Mouse (Mus musculus): Measurements from ENCODE around the gene Vmn1r195. TPM values are rescaled to one million over a fixed set of nuclear protein-coding genes. Genes with fewer than 3 reads are reported as not detected.

The Vmn1r195 gene
- not detected for polyA plus RNA-seq (2014; fragmentation: Illumina TruSeq; extraction: RNeasy Lipid Tissue Mini Kit (QIAGEN cat#74804); ENCODE audit: low read depth, low replicate concordance)

DNA sequence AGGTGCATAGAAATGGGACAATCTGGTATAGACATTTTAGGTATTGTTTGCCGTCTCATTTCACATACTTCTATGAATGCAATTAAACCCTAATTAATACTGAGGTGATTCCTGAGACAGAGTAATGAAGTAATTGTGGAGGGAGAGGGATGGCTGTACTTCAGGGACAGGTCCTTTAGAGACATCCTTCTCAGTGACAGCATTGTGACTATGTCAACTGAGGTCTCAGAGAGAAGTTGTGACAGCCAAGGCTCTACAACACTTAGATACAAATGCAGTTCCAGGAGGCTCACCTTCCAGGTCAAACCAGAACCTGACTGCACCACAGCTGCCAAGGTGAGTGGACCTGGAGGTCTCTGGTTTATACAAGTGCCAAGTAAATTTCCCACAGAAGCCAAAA lies at the start of gene Vmn1r195:
Gene Vmn1r195, plus strand, starts transcription at position 301 of the 400 bp plus-strand sequence.

DNA sequence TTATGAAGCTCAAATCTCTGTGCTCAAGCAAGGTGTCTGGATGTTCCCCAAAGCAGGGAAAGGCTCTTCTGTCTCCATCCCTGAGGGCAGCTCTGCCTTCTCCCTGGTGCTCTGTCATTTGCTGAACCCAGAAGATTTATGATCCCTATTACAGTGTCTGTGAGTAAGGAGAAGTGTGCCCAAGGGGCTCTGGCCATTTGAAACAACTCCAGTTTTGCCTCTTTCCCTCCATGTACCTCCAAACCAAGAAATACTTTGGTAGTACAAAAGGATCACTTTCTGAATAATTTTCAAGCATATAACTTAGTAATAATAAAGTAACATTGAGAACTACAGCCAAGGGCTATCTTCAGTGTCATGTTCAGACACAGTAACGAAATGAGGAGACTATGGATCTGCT lies 47.3 kb upstream of the Vmn1r195 start, which contains the start of gene Vmn1r193:
Gene Vmn1r193, minus strand, starts transcription at position 101 of the 400 bp plus-strand sequence.

DNA sequence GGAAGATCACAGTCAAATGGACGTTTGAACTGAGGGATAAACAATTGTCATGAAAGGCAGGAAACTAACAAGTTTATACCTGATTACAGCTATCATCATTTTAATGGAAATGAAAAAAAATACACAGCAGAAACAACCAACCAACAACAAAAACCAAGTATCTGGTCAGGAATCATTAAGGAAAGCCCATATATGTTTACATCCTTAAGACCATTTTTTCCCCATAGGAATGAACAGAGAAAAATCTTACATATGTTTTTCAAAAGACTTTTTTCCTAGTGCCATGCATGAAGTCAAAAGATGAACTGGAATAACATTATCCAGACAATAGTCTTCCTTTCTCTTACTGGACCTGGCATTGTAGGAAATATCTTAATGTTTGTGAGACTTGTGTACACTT lies 26.4 kb upstream of the Vmn1r195 start, which contains the start of gene Vmn1r194:
Gene Vmn1r194, plus strand, starts transcription at position 301 of the 400 bp plus-strand sequence.

DNA sequence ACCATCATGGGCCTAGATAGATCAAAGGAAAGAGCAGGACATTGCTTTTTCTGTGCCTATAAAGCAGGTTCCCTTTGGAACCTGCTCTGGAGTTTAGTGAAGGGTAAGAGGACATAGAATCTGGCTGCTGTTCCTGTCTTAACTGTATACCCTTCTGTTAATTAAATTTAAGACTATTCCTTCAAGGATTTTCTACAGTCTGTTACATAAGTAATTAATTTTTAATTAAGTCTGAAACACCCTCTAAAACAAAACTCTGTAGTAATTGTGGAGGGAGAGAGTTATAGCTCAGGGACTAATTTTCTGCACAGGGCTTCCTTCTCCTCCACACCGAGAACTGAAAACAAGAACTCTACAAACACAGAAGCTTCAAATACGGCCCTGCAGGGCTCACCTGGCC lies 19.3 kb downstream of the Vmn1r195 start, which contains the start of gene Vmn1r196:
Gene Vmn1r196, plus strand, starts transcription at position 301 of the 400 bp plus-strand sequence.

DNA sequence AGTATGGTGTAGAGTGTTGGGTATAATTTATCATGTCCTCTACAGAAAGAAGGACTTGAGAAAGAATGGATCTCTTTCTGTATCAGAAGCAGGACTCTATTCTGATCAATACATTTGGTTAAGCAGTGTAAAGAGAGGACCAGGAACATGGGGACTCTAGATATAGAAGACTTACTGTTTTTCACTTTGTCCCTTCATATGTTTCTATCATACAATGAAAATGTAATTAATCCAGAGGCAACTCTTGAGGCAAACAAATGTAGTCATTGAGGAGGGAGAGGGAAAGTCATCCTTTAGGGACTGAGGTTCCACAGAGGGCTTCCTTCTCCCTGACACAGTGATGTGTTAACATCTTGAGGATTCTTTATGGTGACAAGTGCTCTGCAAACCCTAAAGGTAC lies 54.0 kb downstream of the Vmn1r195 start, which contains the start of gene Vmn1r197:
Gene Vmn1r197, plus strand, starts transcription at position 301 of the 400 bp plus-strand sequence.

Other genes starting within 250 kb of the Vmn1r195 start
- gene Hist1h2ah, start 235.0 kb upstream of the Vmn1r195 start, polyA plus RNA-seq (2014; fragmentation: Illumina TruSeq; extraction: RNeasy Lipid Tissue Mini Kit (QIAGEN cat#74804); ENCODE audit: low read depth, low replicate concordance) = not detected
- not detected for gene Hist1h2bk, start 234.7 kb upstream of the Vmn1r195 start, polyA plus RNA-seq (2014; fragmentation: Illumina TruSeq; extraction: RNeasy Lipid Tissue Mini Kit (QIAGEN cat#74804); ENCODE audit: low read depth, low replicate concordance)
- 7.8 TPM for gene Hist1h4i, start 229.2 kb upstream of the Vmn1r195 start, polyA plus RNA-seq (2014; fragmentation: Illumina TruSeq; extraction: RNeasy Lipid Tissue Mini Kit (QIAGEN cat#74804); ENCODE audit: low read depth, low replicate concordance)
- not detected for gene Hist1h2ag, start 227.6 kb upstream of the Vmn1r195 start, polyA plus RNA-seq (2014; fragmentation: Illumina TruSeq; extraction: RNeasy Lipid Tissue Mini Kit (QIAGEN cat#74804); ENCODE audit: low read depth, low replicate concordance)
- gene Hist1h2bj, start 227.3 kb upstream of the Vmn1r195 start, polyA plus RNA-seq (2014; fragmentation: Illumina TruSeq; extraction: RNeasy Lipid Tissue Mini Kit (QIAGEN cat#74804); ENCODE audit: low read depth, low replicate concordance) = not detected
- not detected for gene Vmn1r188, start 186.1 kb upstream of the Vmn1r195 start, polyA plus RNA-seq (2014; fragmentation: Illumina TruSeq; extraction: RNeasy Lipid Tissue Mini Kit (QIAGEN cat#74804); ENCODE audit: low read depth, low replicate concordance)
- gene Vmn1r189, start 164.7 kb upstream of the Vmn1r195 start, polyA plus RNA-seq (2014; fragmentation: Illumina TruSeq; extraction: RNeasy Lipid Tissue Mini Kit (QIAGEN cat#74804); ENCODE audit: low read depth, low replicate concordance) = not detected
- gene Vmn1r191, start 86.6 kb upstream of the Vmn1r195 start, polyA plus RNA-seq (2014; fragmentation: Illumina TruSeq; extraction: RNeasy Lipid Tissue Mini Kit (QIAGEN cat#74804); ENCODE audit: low read depth, low replicate concordance) = not detected
- not detected for gene Vmn1r192, start 79.4 kb upstream of the Vmn1r195 start, polyA plus RNA-seq (2014; fragmentation: Illumina TruSeq; extraction: RNeasy Lipid Tissue Mini Kit (QIAGEN cat#74804); ENCODE audit: low read depth, low replicate concordance)
- gene Vmn1r193, start 47.4 kb upstream of the Vmn1r195 start, polyA plus RNA-seq (2014; fragmentation: Illumina TruSeq; extraction: RNeasy Lipid Tissue Mini Kit (QIAGEN cat#74804); ENCODE audit: low read depth, low replicate concordance) = not detected
- not detected for gene Vmn1r194, start 26.3 kb upstream of the Vmn1r195 start, polyA plus RNA-seq (2014; fragmentation: Illumina TruSeq; extraction: RNeasy Lipid Tissue Mini Kit (QIAGEN cat#74804); ENCODE audit: low read depth, low replicate concordance)
- gene Vmn1r196, start 19.4 kb downstream of the Vmn1r195 start, polyA plus RNA-seq (2014; fragmentation: Illumina TruSeq; extraction: RNeasy Lipid Tissue Mini Kit (QIAGEN cat#74804); ENCODE audit: low read depth, low replicate concordance) = not detected
- not detected for gene Vmn1r197, start 54.1 kb downstream of the Vmn1r195 start, polyA plus RNA-seq (2014; fragmentation: Illumina TruSeq; extraction: RNeasy Lipid Tissue Mini Kit (QIAGEN cat#74804); ENCODE audit: low read depth, low replicate concordance)
- not detected for gene Vmn1r198, start 79.8 kb downstream of the Vmn1r195 start, polyA plus RNA-seq (2014; fragmentation: Illumina TruSeq; extraction: RNeasy Lipid Tissue Mini Kit (QIAGEN cat#74804); ENCODE audit: low read depth, low replicate concordance)
- not detected for gene Vmn1r199, start 109.3 kb downstream of the Vmn1r195 start, polyA plus RNA-seq (2014; fragmentation: Illumina TruSeq; extraction: RNeasy Lipid Tissue Mini Kit (QIAGEN cat#74804); ENCODE audit: low read depth, low replicate concordance)
- not detected for gene Vmn1r200, start 119.9 kb downstream of the Vmn1r195 start, polyA plus RNA-seq (2014; fragmentation: Illumina TruSeq; extraction: RNeasy Lipid Tissue Mini Kit (QIAGEN cat#74804); ENCODE audit: low read depth, low replicate concordance)
- not detected for gene Vmn1r201, start 201.4 kb downstream of the Vmn1r195 start, polyA plus RNA-seq (2014; fragmentation: Illumina TruSeq; extraction: RNeasy Lipid Tissue Mini Kit (QIAGEN cat#74804); ENCODE audit: low read depth, low replicate concordance)
- gene Vmn1r202, start 234.9 kb downstream of the Vmn1r195 start, polyA plus RNA-seq (2014; fragmentation: Illumina TruSeq; extraction: RNeasy Lipid Tissue Mini Kit (QIAGEN cat#74804); ENCODE audit: low read depth, low replicate concordance) = not detected
- not detected for gene Vmn1r203, start 247.6 kb downstream of the Vmn1r195 start, polyA plus RNA-seq (2014; fragmentation: Illumina TruSeq; extraction: RNeasy Lipid Tissue Mini Kit (QIAGEN cat#74804); ENCODE audit: low read depth, low replicate concordance)

Measured in adrenal gland, adult 10 weeks (tissue).